ENCODE assay signal across 9 mouse cellular contexts in the genomic region with DNA sequence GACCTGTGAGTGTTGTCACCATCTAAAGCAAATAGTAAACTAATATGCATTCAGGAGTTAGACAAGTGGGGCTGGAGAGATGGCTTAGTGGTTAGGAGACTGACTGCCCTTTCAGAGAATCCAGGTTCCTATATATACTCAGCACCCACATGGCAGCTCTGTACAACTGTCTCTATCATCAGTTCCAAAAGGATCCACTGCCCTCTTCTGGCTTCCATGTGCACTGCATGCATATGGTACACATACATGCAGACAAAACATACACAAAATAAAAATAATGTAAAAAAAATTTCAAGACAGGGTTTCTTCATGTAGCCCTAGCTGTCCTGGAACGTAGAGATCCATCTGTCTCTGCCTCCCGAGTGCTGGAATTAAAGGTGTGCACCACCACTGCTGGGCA. TPM values are rescaled to one million over a fixed set of nuclear protein-coding genes. Genes with fewer than 3 reads are reported as not detected.
DNase-seq lines count a peak whose midpoint lies in the region; ATAC-seq and TF ChIP-seq lines count a peak whose summit lies in the region.
"Had no signal": no experiment of that assay in that cellular context is flagged by ENCODE, and none has a peak within 500 bp of the region (broad histone marks: within the 10 kb centered on the region; RNA-seq: fewer than 3 reads in every experiment).

No protein-coding gene starts in this region.

- no peak overlapping the region for H3K27ac ChIP-seq in kidney, postnatal 0 days
- H3K27ac ChIP-seq in kidney, embryonic 14.5 days (ENCODE audit: low read depth, low read length) = no peak overlapping the region
- no peak overlapping the region for H3K27ac ChIP-seq in liver, embryonic 14.5 days
- H3K27ac ChIP-seq: limb, embryonic 15.5 days had no signal

- no peaks in the 10 kb centered on the region for H3K4me1 ChIP-seq in kidney, postnatal 0 days (replicated peaks; ENCODE audit: insufficient read depth, low read length)
- H3K4me1 ChIP-seq in kidney, embryonic 14.5 days (ENCODE audit: control insufficient read depth, insufficient read depth, low read length) = no peaks in the 10 kb centered on the region
- H3K4me1 ChIP-seq in liver, embryonic 14.5 days (replicated peaks; ENCODE audit: control insufficient read depth in 2 of 2, insufficient read depth in 2 of 2, low read length in 1 of 2) = no peaks in the 10 kb centered on the region
- H3K4me1 ChIP-seq: limb, embryonic 15.5 days had no signal

- peak; percentile 57 for TF ChIP-seq CTCF in kidney, postnatal 0 days (IDR thresholded peaks at IDR 0.05; ENCODE audit: low read depth)
- TF ChIP-seq CTCF in liver, embryonic 14.5 days (IDR thresholded peaks at IDR 0.05; ENCODE audit: low read depth) = peak; percentile 65

- WGBS in kidney, postnatal 0 days = 99% methylated on average over 2 of the region's 2 CpGs
- 93% methylated on average over 2 of the region's 2 CpGs for WGBS in kidney, embryonic 14.5 days
- 79% methylated on average over 2 of the region's 2 CpGs for WGBS in liver, embryonic 14.5 days (ENCODE audit: insufficient replicate concordance)

- no peak overlapping the region for H3K4me3 ChIP-seq in kidney, postnatal 0 days (replicated peaks; ENCODE audit: low read depth, low read length)
- no peak overlapping the region for H3K4me3 ChIP-seq in kidney, embryonic 14.5 days (ENCODE audit: low read length)
- H3K4me3 ChIP-seq in liver, embryonic 14.5 days (ENCODE audit: insufficient read depth in 1 of 2, low read depth in 2 of 2, low read length in 2 of 2) = no peak overlapping the region
- H3K4me3 ChIP-seq: limb, embryonic 15.5 days had no signal

- ATAC-seq in kidney, postnatal 0 days (replicated peaks; ENCODE audit: low FRiP score, low read depth) = no peak
- no peak for ATAC-seq in kidney, embryonic 14.5 days (ENCODE audit: low FRiP score, low TSS enrichment)
- no peak for ATAC-seq in liver, embryonic 14.5 days (ENCODE audit: insufficient read depth)

- peak; percentile 23 to 70 for DNase-seq in adrenal gland, adult (ENCODE audit: inconsistent age in 2 of 2, low spot score in 1 of 2)
- DNase-seq in adrenal gland, adult 2 months = no peak
- DNase-seq in kidney, postnatal 0 days (ENCODE audit: low spot score) = peak; percentile 16
- peak; percentile 7 for DNase-seq in adrenal gland, postnatal 25 days
- DNase-seq in liver, embryonic 14.5 days (ENCODE audit: low read depth in 3 of 3, low spot score in 3 of 3) = peak; percentile 17 to 40 (median 24)
- no peak for DNase-seq in ovary, adult 18-20 months (ENCODE audit: low spot score)
- DNase-seq in heart, adult 11 months = no peak

- no peak overlapping the region for H3K4me2 ChIP-seq in kidney, postnatal 0 days (ENCODE audit: low read length)
- H3K4me2 ChIP-seq in kidney, embryonic 14.5 days (replicated peaks; ENCODE audit: low read depth, low read length) = no peak overlapping the region
- H3K4me2 ChIP-seq in liver, embryonic 14.5 days (ENCODE audit: low read depth) = no peak overlapping the region
- H3K4me2 ChIP-seq: limb, embryonic 15.5 days had no signal

- peaks cover 27% of the 10 kb centered on the region for H3K36me3 ChIP-seq in kidney, postnatal 0 days (ENCODE audit: insufficient read depth, low read length)
- H3K36me3 ChIP-seq in kidney, embryonic 14.5 days (ENCODE audit: control insufficient read depth, insufficient read depth, low read length) = peaks cover 40% of the 10 kb centered on the region
- H3K36me3 ChIP-seq in liver, embryonic 14.5 days (replicated peaks; ENCODE audit: control insufficient read depth, insufficient read depth, low read depth) = peaks cover 5% of the 10 kb centered on the region; the same call in 1 of the 2 replicates

- no peaks in the 10 kb centered on the region for H3K27me3 ChIP-seq in kidney, postnatal 0 days (ENCODE audit: insufficient read depth, low read length)
- no peaks in the 10 kb centered on the region for H3K27me3 ChIP-seq in kidney, embryonic 14.5 days (ENCODE audit: control insufficient read depth, insufficient read depth, low read length)
- H3K27me3 ChIP-seq in liver, embryonic 14.5 days (ENCODE audit: control insufficient read depth, insufficient read depth, low read length) = no peaks in the 10 kb centered on the region
- H3K27me3 ChIP-seq: limb, embryonic 15.5 days had no signal

- no peak overlapping the region for H3K9ac ChIP-seq in kidney, postnatal 0 days (ENCODE audit: low read depth, low read length)
- no peak overlapping the region for H3K9ac ChIP-seq in kidney, embryonic 14.5 days (ENCODE audit: low read depth, low read length)
- H3K9ac ChIP-seq in liver, embryonic 14.5 days (replicated peaks) = no peak overlapping the region
- H3K9ac ChIP-seq: limb, embryonic 15.5 days had no signal

- no peak for TF ChIP-seq EP300 in liver, embryonic 14.5 days (IDR thresholded peaks at IDR 0.05; ENCODE audit: low read depth)

- H3K9me3 ChIP-seq in kidney, postnatal 0 days (replicated peaks; ENCODE audit: low read length) = no peaks in the 10 kb centered on the region
- peaks cover 5% of the 10 kb centered on the region; the same call in 1 of the 2 replicates for H3K9me3 ChIP-seq in kidney, embryonic 14.5 days (ENCODE audit: control insufficient read depth, low read length)
- no peaks in the 10 kb centered on the region for H3K9me3 ChIP-seq in liver, embryonic 14.5 days (ENCODE audit: control insufficient read depth, low read length)
- H3K9me3 ChIP-seq: limb, embryonic 15.5 days had no signal

RNA-seq across cellular contexts. Expression of gene Ylpm1, which starts 36.6 kb away (rescaled TPM):
- total RNA-seq in adrenal gland, adult 2 months (2021) = 10 to 100 TPM; 37.6 to 49.2 TPM
- polyA plus RNA-seq in adrenal gland, adult 2 months (2012; rRNA removed) = 12.7 and 23.7 TPM in 2 replicates
- polyA plus RNA-seq in kidney, postnatal 0 days (2015; fragmentation: Nextera tagmentation; extraction: Ambion mirVana) = 19.5 and 19.7 TPM in 2 replicates
- polyA plus RNA-seq in kidney, embryonic 14.5 days (2014; fragmentation: Nextera tagmentation; extraction: Ambion mirVana) = 44.1 and 47.0 TPM in 2 replicates
- total RNA-seq in adrenal gland, postnatal 25 days (2021) = 63.0 and 66.6 TPM in 2 replicates
- polyA plus RNA-seq in liver, embryonic 14.5 days (2012; rRNA removed) = 6.4 and 9.8 TPM in 2 replicates
- 8.3 and 9.7 TPM in 2 replicates for polyA plus RNA-seq in liver, embryonic 14.5 days (2014; fragmentation: Nextera tagmentation; extraction: Ambion mirVana)

Comparison
In these comparisons a context has a peak if more than half of its experiments do, and no peak if none do; other contexts are left out.
1. DNase-seq: peak in adrenal gland, adult (2 of 2), kidney, postnatal 0 days (single experiment), adrenal gland, postnatal 25 days (single experiment) and liver, embryonic 14.5 days (3 of 3); none in adrenal gland, adult 2 months (single experiment), ovary, adult 18-20 months (single experiment) and heart, adult 11 months (single experiment).